Mouse (Mus musculus) cerebellum, adult 9-10 months (tissue): ENCODE measurements around the gene Gspt2.
"Not testable (repeated sequence)": the region's sequence is repeated elsewhere in the genome, so short reads cannot be mapped to it uniquely, and the experiment has no call there.

Experiments
- DNase-seq: peaks from one replicate; pipeline ENCODE4 v3.0.0; 2022

The Gspt2 gene

GRCm38 (mm10) chrX:94635961-94636563 lies at the start of gene Gspt2:
Gene Gspt2 (plus strand): TSS chrX:94636069.
- peak; percentile 61 for DNase-seq

- DNase-seq: no peak
Measured at GRCm38 (mm10) chrX:94624835-94625803, 10.8 kb upstream of the Gspt2 start.

- peak; percentile 6 for DNase-seq
Measured at GRCm38 (mm10) chrX:94636911-94637310, 1.0 kb downstream of the Gspt2 start.

- no peak for DNase-seq
Measured at GRCm38 (mm10) chrX:94648541-94648940, 12.7 kb downstream of the Gspt2 start.

GRCm38 (mm10) chrX:94657734-94658133 lies 21.9 kb downstream of the Gspt2 start:
- DNase-seq: no peak

GRCm38 (mm10) chrX:94670814-94671213 lies 34.9 kb downstream of the Gspt2 start:
- DNase-seq: no peak

GRCm38 (mm10) chrX:94674977-94675376 lies 39.1 kb downstream of the Gspt2 start:
- peak; percentile 10 for DNase-seq

- DNase-seq: not testable (repeated sequence)
Measured at GRCm38 (mm10) chrX:94681581-94681980, 45.7 kb downstream of the Gspt2 start.

- peak; percentile 60 for DNase-seq
Measured at GRCm38 (mm10) chrX:94689593-94689992, 53.7 kb downstream of the Gspt2 start.
